Mouse (Mus musculus) bone marrow, adult 2 months (tissue): Measurements from ENCODE around the gene Psen1.

Experiments used
- CTCF ChIP-seq: fragments of 200-500 bp; IDR thresholded peaks from 2 replicates; pipeline ENCODE4 v1.5.1; 2011; ENCODE audit warnings: low read length, control low read depth; ENCODE audit not compliant: control insufficient read depth, insufficient read depth
- POLR2A ChIP-seq: fragments of 200-500 bp; IDR thresholded peaks from 2 replicates; pipeline ENCODE4 v1.6.1; 2011; ENCODE audit warnings: low read depth, mild to moderate bottlenecking, control low read depth, low read length, borderline replicate concordance; ENCODE audit not compliant: control insufficient read depth

DNA sequence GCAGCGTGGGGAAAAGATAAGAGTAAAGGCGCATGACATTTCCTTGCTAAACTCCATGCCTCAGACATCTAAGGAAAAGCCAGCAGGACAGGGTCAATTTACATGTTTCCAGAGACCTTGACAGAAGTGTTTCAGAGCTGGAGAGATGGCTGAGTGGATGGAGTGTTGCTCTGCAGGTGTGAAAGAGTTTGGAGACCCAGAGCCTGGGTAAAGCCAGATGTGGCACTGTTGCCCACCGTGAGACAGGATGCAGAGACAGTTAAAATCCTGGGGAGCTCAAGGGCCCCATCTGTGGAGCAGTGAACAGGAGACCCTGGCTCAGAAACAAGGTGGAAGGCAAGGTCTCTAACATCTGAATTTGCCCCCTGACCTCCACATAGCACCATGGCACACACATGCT, 55.8 kb downstream of the Psen1 start:
- TF ChIP-seq POLR2A (no peak), CTCF (no peak)
